Comparison of ENCODE assay signal across 9 mouse cellular contexts in genomic region chr5:30686781-30687180, GRCm38 (mm10). TPM values are rescaled to one million over a fixed set of nuclear protein-coding genes. Genes with fewer than 3 reads are reported as not detected.
A peak's percentile ranks its signal among the peaks of the same experiment; 100 is the strongest.
DNase-seq lines count a peak whose midpoint lies in the region; TF ChIP-seq lines count a peak whose summit lies in the region.
"Had no signal": no experiment of that assay in that cellular context is flagged by ENCODE, and none has a peak within 500 bp of the region (broad histone marks: within the 10 kb centered on the region; RNA-seq: fewer than 3 reads in every experiment).

No protein-coding gene starts in this region.

- peak; percentile 37 to 56 for DNase-seq in cerebellum, postnatal 14 days
- no peak for DNase-seq in cerebellum, adult 8-10 months
- DNase-seq in left cerebral cortex, adult 2 months (ENCODE audit: extremely low spot score in 1 of 2, low spot score in 2 of 2), result peak; percentile 26 to 36
- no peak for DNase-seq in left cerebral cortex, adult 8-10 months (ENCODE audit: low spot score in 2 of 2)
- peak; percentile 43 for DNase-seq in 3T3-L1 (ENCODE audit: low read depth, low spot score)
- DNase-seq in brain, embryonic 14.5 days (ENCODE audit: low read depth), result peak; percentile 66
- DNase-seq in adrenal gland, postnatal 10 days, result no peak
- DNase-seq in spleen, postnatal 36 days (ENCODE audit: low spot score in 2 of 2), result no peak

- no peak for TF ChIP-seq POLR2A in brain, embryonic 14.5 days (IDR thresholded peaks at IDR 0.05; ENCODE audit: borderline replicate concordance, extremely low read depth, insufficient read depth, insufficient read length, poor library complexity, severe bottlenecking)

- peak; percentile 69 for TF ChIP-seq CTCF in left cerebral cortex, adult 2 months (IDR thresholded peaks at IDR 0.05)
- peak; percentile 65; the same call in 1 of the 2 replicates for TF ChIP-seq CTCF in brain, embryonic 14.5 days (IDR thresholded peaks at IDR 0.05; ENCODE audit: borderline replicate concordance, extremely low read depth, insufficient read depth, insufficient read length)

- no peak overlapping the region for H3K4me3 ChIP-seq in left cerebral cortex, adult 2 months
- H3K4me3 ChIP-seq: heart, embryonic 13.5 days had no signal

- intact Hi-C loops in left cerebral cortex, adult 2 months (cut with DNase I), result no loop called here

- H3K27ac ChIP-seq in left cerebral cortex, adult 2 months, result no peak overlapping the region
- H3K27ac ChIP-seq: heart, embryonic 13.5 days had no signal

RNA-seq across cellular contexts. Expression of gene Cenpa, which starts 20.2 kb away (rescaled TPM):
- 1 to 10 TPM; 5.5 to 6.2 TPM for total RNA-seq in left cerebral cortex, adult 2 months (2021)
- 1 to 10 TPM; 3.8 to 4.9 (median 4.5) TPM for total RNA-seq in left cerebral cortex, adult 8-10 months (2022)
- polyA plus RNA-seq in brain, embryonic 14.5 days (2012; rRNA removed), result 55.9 and 105 TPM in 2 replicates
- total RNA-seq in adrenal gland, postnatal 10 days (2021), result 10 to 100 TPM; 38.0 to 54.0 TPM

RNA-seq across cellular contexts. Expression of gene Dpysl5, which starts 24.6 kb away (rescaled TPM):
- 10 to 100 TPM; 21.2 to 27.3 TPM for total RNA-seq in left cerebral cortex, adult 2 months (2021)
- 10 to 100 TPM; 21.3 to 28.0 (median 27.4) TPM for total RNA-seq in left cerebral cortex, adult 8-10 months (2022)
- polyA plus RNA-seq in brain, embryonic 14.5 days (2012; rRNA removed), result 368 and 444 TPM in 2 replicates
- 1 to 10 TPM; 4.5 to 8.8 TPM for total RNA-seq in adrenal gland, postnatal 10 days (2021)

RNA-seq across cellular contexts. Expression of gene Slc35f6, which starts 39.0 kb away (rescaled TPM):
- 10 to 100 TPM; 42.2 to 45.6 TPM for total RNA-seq in left cerebral cortex, adult 2 months (2021)
- 10 to 100 TPM; 37.6 to 43.3 (median 39.8) TPM for total RNA-seq in left cerebral cortex, adult 8-10 months (2022)
- polyA plus RNA-seq in brain, embryonic 14.5 days (2012; rRNA removed), result 44.4 and 52.9 TPM in 2 replicates
- total RNA-seq in adrenal gland, postnatal 10 days (2021), result 10 to 100 TPM; 30.4 to 34.6 TPM

Comparison
In these comparisons a context has a peak if more than half of its experiments do, and no peak if none do; other contexts are left out.
1. DNase-seq: peak in cerebellum, postnatal 14 days (2 of 2), left cerebral cortex, adult 2 months (2 of 2), 3T3-L1 (single experiment) and brain, embryonic 14.5 days (single experiment); none in cerebellum, adult 8-10 months (single experiment), left cerebral cortex, adult 8-10 months (0 of 2), adrenal gland, postnatal 10 days (single experiment) and spleen, postnatal 36 days (0 of 2).
2. RNA of gene Cenpa, which starts 20.2 kb away (total RNA-seq): 38.0 to 54.0 TPM in adrenal gland, postnatal 10 days; 5.5 to 6.2 TPM in left cerebral cortex, adult 2 months and 3.8 to 4.9 TPM in left cerebral cortex, adult 8-10 months; every median in the first group is over 4 times any median in the second.